Mouse (Mus musculus) inflammation-experienced regulatory T-cells, adult 6 months (primary cell): Measurements from ENCODE around the gene Prr19. TPM values are rescaled to one million over a fixed set of nuclear protein-coding genes. Genes with fewer than 3 reads are reported as not detected.

Experiments
- ATAC-seq: one replicate; pipeline ENCODE4 v1.8.0; 2017
- polyA plus RNA-seq, 3 experiments: library from polyadenylated mRNA; unstranded; fragments of 100-300 nt; shearing (Covaris generic); gene quantifications; one replicate each; pipeline ENCODE4 v1.2.1; 2017

Gene Prr19
- polyA plus RNA-seq, 3 experiments from 2014 or later, result not detected

DNA sequence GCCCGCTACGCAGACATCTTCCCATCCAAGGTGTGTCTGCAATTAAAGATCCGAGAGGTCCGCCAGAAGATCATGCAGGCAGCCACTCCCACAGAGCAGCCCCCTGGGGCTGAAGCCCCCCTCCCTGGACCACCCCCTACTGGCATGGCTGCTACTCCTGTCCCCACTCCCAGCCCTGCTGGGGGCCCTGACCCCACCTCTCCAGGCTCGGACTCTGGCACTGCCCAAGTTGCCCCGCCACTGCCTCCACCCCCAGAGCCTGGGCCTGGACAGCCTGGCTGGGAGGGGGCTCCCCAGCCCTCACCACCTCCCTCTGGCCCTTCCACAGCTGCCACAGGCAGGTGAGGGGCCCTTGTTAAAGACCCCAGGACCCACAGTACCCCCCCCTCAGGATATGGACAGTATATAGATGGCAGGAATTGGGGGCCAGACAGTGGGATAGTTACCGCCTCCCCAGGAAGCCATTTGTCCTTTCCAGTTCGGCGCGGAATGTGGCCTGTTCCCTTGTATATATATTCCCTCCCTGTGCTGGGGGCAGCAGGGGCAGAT, 7.9 kb upstream of the Prr19 start:
- ATAC-seq, result no peak

DNA sequence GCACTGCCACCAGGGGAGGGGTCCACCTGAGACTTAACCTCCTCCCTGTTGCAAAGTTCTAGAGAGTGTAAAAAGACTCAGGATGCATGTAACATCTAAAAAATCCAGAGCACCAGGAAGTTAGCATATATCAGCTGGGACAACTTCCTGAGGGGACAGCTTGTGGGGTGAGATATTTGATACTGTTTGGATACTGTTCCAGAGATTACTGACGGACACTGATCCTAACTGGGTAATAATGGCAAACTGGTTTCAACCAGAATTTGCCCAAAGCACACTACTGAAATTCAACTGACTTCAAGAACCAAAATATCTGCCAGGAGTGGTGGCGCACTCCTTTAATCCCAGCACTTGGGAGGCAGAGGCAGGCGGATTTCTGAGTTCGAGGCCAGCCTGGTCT, 6.7 kb upstream of the Prr19 start:
- ATAC-seq, result no peak

DNA sequence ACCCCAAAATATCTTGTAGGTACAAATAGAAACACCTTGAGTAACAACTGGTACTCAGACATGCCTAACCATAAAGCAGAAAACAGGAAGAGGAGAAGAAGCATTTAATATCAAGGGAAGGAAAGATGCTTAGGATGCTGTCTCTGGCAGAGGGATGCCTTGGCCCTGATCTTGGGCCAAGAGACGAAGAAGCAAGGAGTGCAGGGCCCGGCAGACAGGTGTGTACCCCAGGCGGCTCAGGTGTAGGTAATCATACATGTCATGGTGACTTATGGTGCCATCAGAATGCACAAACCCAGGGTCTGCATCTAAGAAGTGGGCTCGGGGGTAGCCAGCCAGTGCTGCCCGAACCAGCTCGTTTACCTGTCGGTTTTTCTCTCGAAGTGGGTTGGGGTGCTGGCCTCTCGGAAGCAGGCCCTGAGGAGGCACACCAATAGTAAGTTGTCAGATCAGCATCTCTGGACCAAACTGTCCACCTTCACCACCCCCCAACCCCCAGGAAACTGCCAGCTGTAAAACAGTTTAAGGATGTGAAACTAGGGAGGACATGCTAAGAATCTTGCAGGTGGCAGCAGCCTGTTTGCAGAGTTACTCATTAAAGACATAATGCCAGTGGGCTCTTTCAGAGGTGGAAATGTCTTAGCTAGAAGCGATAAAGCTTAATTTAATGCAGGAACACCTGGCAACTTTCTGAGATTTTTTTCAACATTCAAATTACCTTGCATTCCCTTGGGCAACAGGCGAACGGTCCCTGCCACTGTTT, 6.1 kb upstream of the Prr19 start:
- no peak for ATAC-seq

DNA sequence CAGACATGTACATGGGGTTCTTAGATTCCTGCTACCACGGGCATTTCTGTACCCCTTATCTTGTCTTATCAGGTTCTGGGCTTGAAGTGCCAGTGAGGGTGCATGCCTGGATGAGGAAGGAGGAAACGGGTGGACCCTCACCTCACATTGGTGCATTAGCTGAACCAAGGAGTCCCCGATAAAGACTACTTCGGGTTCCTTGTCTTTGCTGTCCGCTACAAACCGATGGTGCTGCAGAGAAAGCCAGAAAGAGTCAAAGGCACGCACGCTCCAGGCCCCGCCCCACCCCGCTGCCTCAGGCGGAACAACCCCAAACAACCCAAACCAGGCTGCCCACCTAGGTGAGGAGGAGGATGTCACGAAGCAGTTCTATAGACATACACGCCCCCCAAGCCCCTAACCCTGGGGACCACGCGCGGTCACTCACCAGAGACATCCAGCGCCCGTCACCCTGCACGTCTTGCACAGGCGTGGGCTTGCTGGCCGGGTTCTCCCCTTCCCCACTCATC, 4.2 kb upstream of the Prr19 start:
- peak; percentile 60 for ATAC-seq

DNA sequence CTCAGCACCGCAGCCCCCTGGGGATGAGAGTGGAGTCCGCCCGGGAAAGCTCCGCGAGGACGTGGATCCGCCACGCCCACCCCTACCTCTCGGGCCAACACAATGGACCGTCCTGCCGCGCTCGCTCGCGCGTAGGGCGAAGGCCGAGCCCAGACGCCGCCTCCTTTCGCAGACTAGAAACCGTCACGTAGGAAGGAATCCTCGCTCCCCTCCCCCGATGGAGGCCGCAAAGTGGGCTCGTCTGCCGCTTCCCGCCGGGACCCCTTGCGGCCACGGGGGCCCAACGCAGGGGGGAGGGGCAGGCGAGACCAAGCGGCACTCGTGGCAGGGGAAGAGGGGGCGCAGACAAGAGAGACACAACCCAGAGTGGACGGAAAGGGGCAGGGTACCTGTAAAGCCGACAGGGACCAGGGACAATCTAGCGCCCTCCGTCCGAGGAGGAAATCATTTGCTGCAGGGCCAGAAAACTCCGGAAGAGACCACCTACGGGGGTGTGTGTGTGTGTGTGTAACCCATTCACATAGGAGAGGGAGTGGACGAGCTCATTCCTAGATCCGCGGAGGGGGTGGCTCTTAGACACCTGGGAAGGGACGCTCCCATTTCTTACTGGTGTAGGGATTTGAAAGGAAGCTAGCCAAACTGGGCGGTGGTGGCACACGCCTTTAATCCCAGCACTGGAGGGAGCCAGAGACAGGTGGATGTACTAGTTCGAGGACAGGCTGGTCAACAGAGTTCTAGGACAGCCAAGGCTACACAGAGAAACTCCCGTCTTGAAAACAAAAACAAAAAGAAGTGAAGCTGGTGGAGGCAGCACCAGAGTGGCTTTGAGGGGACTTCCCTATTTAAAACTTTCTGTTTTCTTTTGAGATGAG, 3.5 kb upstream of the Prr19 start, which contains the start of gene Pafah1b3:
Pafah1b3 (minus strand) TSS at position 533 of the 872 bp plus-strand sequence.
- peak; percentile 68 for ATAC-seq

DNA sequence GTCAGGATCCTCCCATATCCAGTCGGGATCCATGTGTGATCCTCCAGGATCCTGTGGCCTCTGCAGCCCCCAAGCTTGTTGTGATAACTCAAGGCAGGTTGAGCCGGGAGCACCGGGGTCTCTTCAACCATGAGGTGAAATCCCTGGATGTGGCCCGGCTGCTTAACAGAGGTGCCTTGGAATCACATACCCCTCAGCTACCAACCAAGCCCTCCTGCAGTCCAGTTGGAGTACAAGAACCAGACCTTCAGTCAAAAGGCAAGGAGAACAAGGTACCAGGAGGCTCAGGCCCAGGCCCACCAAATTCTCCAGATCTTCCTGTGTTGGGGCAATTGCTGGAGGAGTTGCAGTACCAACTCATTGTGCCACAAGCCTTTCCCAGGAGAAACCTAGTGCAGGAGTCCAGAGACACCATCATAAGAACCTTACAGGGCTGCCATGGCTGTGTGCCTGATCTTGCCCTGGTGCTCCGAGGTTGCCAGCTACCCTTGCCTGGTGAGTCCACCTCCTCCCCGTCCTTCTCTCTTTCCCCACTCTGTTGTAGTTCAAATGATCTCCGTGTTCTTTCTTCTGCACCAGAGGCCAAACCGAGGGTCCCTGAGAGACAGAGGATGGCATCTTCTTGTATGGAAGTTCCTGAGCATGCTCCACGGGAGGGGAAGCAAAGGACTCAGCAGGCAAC, 1.9 kb downstream of the Prr19 start:
- ATAC-seq, result no peak

DNA sequence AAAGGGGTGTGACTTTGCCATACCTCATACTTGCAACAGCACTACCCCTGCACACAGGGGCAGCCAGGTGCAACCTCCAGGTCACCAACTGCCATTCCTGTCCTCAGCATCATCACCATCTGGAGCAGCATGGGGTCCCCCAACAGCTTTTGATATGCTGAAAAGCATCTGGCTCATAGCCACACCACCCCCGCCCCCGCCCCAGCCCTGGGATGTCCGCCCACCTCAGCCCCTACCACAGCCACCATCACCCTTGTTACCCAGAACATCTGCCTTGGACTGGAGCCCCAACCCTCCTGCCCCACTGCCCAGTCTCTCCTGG, 2.4 kb downstream of the Prr19 start:
- ATAC-seq, result no peak

DNA sequence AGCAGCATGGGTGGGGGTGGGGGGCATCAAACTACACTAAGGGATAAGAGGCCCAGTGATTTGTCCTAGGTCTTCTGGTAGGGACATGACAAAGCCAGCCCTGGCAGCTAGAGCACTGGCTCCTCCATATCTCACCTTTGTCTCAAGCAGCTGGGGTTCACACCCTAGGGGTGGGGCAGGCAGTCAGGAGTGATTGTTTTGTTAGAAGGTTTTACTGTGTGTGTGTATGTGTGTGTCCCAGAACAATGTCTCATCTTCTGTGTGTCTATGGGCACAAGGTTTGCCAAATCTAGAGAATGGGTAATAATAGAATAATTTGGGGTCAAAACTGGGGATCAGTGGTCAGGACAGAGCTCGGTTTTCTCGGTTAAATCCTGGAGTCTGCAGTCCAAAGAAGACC, 4.3 kb downstream of the Prr19 start:
- no peak for ATAC-seq

DNA sequence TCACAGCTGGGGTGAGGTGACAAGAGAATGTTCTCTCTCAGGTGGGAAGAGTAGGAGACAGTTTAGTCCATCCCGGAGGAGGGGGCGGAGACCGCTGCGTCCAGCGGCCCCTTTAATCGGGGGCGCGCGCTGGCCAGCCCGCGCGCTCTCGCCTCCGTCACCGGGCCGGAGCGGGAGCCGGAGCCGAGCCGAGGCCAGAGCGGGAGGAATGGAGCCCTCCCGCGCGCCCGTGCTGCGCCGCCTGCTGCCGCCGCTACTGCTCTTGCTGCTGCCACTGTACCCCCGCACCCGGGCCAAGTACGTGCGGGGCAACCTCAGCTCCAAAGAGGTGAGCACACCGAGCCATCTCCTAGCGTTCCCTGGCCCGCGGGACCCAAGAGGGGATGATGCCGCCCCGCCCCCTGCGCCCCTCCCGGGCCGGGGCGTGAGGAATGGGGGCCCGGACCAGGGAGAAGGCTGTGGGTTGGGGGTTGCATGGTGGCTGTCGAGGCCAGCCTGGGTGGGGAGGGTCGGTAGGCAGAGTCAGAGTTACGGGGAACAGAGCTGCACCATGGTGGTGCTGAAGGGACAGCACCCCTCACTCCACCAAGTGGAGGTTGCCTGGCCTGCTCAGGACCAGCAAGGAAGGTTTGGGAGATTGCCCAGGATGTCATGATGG, 4.9 kb downstream of the Prr19 start, which contains the start of gene Tmem145:
Tmem145 (plus strand) TSS at position 151 of the 658 bp plus-strand sequence.
- ATAC-seq, result no peak

DNA sequence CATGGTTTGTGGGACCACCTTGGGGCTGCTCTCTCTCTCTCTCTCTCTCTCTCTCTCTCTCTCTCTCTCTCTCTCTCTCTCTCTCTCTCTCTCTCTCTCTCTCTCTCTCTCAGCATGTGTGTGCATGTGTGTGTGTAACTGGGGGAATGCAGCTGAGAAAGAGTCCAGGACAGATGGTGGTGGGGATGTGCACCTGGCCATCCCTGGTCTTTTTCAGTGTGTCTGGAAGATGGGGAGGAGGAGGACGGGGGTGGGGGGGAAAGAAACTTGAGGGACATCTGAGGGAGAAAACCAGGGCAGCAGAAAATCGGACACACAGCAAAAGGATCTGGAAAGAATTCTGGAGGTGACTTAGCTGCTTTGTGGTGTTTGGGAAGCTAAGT, 5.4 kb downstream of the Prr19 start:
- no peak for ATAC-seq

DNA sequence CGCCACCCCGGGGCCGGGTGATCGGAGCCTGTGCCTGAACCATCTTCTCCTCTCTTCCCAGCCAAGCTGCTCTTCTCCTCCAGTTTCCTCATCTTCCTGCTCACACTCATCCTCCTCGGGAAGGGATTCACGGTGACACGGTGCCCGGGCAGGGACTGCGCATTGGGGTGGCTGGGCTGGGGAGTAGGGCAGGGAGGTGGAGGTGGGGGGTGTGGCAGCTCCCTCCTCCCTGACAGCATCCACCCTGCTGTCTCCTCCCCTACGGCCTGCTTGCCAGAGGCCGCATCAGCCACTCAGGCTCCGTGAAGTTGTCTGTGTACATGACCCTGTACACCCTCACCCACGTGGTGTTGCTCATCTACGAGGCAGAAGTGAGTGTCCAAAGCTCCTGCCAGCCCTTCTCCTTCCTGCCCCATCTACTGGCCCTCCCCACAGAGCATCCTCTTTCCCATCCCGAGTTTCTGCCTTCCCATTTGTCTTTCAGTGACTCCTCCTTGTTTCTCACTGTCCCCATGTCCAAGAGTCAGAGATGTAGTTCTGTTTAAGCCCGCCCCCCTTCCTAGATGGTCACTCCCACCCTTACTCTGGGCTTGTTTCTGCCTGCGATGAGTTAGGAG, 7.6 kb downstream of the Prr19 start:
- no peak for ATAC-seq

DNA sequence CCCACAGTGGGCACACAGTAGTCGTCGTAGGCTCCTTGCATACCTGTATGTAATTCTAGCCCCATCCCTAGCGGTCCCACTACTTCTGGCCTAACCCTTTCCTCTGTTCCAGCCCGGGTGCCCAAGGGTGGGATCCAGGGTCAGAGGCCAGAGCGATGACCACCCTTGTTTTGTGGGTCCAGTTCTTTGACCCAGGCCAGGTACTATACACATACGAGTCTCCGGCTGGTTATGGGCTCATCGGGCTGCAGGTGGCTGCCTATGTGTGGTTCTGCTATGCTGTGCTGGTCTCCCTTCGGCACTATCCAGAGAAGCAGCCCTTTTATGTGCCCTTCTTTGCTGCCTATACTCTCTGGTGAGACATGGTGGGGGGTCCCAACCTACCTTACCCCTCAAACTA, 8.2 kb downstream of the Prr19 start:
- ATAC-seq, result no peak

DNA sequence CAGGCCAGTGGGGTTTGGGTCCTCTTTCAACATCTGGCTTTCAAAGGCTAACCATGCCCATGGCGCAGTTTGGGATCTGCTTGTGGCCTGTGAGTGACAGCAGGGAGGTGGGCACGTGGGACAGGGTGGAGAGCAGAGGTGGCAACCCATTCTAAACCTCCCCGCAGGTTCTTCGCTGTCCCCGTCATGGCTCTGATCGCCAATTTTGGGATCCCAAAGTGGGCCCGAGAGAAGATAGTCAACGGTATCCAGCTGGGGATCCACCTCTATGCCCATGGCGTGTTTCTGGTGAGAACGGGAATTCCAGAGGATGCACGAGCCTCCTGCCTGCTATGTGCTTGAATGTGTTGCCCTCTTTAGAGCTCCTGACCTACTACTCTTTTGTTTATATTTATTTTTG, 10.0 kb downstream of the Prr19 start:
- no peak for ATAC-seq

DNA sequence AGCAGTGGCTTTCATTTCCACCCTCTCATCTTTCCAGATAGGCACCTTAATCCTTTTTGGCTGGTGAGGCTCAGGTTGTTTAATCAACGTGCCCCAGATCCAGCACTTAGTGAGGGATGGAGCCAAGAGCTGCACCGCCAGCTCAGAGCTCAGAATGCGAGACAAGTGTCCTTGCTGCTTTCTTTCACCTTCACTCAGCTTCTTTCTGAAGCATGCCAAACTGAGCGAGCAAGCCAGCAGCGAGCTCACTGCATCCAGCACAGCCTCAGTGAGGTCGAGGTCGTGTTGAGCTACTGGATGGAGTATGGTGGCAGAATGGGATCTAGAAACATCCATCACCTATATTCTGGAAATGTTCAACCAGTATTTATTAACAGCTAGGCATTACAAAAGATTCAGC, 12.1 kb downstream of the Prr19 start:
- ATAC-seq, result no peak

DNA sequence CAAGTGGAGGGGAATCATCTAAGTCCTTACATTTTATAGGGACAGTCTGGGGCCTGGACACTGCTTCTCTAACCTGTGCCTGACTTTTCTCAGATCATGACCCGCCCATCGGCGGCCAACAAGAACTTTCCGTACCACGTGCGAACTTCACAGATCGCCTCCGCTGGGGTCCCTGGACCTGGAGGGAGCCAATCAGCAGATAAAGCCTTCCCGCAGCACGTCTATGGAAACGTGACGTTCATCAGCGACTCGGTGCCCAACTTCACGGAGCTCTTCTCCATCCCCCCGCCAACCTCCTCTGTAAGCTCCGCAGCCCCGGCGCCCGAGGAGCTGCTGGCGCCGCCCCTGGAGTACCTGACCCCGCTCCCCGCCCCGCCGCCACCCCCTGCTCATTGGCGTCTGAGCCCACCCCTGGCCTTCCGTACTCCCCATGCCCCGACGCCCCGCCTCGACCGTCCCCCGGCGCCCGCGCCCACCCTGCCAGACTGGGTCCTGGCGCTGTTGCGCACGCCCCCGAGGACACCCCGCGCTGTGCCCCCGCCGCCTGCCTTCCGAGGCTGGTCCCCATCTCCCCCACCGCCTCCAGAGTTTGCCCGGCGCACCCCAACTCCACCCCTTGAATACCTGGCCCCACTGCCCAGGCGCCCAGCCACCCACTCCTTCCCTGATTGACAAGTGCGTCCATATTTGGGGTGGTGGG, 13.5 kb downstream of the Prr19 start:
- no peak for ATAC-seq

DNA sequence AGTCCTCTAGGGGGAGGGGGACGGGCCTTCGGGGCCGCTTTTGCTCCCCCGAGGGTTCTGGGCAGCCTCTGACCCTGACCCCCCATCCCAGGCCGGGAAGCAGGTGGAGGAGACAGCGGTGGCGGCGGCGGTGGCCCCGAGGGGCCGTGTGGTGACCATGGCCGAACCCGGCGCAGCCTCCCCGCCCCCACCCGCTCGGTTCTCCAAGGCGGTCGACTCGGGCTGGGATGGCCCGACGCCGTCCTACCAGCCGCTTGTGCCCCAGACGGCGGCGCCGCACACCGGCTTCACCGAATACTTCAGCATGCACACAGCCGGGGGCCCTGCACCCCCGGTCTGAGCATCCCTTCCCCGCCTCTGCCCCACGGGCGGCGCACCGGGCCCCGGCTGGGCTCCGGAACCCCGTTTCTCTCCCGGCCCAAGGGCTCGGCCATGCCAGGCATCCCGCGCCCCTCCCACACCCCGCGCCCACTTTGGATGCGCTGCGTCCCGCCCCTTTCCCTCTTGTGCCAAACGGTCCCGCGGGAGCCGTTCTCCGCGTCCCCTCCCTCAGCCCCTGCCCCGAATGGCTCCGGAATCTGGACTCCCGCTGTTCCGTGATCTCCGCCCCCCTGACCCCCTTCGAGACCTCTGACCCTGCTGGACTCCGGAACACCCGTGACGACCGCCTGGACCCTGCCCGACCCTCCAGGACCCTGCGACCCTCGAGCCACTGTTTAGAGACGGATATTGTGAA, 14.3 kb downstream of the Prr19 start:
- no peak for ATAC-seq

DNA sequence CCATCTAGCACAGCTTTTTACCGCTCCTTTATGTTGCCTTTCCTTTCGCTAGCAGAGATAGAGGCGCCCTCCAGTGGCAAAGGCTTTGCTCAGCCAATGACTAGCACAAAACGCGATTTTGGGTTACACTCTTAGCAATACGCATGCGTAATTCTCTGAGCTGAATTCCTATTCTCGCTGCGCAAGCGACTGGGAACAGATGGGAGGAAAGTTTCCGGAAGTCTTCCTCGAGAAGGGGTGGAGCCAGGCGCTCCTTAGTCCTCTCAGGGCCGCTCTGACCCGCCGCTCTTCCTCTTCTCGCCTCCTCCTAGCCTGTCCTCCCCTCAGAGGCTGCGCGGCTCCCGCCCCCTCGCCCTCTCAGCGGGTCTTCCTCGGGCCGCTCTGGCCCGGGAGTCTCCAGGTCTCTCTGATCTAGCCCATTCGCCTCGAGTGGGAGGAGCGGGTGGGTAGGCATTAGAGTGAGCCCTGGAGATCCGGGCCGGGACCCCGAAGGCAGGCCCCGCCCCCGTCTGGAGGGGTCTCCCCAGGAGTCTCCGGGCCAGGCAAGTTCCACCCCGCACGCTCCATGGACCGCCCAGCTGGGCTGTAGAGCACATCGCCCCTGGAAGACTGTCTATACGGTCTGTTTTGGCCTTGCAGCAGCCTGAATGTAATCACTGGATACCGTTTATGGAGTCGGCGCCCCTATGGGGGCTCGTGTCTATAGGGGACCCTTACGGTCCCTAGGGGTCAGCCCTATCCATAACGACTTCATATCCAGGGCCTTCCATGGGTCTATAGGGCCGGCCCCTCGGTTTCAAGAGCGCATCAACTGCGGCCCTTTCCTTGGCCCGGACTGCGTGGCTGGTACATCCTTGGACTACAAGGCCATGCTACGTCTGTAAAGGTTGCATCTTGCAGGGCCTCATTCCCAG, 15.6 kb downstream of the Prr19 start, which contains the start of gene Megf8:
Megf8 (plus strand) TSS at position 633 of the 914 bp plus-strand sequence.
- ATAC-seq, result peak; percentile 88

DNA sequence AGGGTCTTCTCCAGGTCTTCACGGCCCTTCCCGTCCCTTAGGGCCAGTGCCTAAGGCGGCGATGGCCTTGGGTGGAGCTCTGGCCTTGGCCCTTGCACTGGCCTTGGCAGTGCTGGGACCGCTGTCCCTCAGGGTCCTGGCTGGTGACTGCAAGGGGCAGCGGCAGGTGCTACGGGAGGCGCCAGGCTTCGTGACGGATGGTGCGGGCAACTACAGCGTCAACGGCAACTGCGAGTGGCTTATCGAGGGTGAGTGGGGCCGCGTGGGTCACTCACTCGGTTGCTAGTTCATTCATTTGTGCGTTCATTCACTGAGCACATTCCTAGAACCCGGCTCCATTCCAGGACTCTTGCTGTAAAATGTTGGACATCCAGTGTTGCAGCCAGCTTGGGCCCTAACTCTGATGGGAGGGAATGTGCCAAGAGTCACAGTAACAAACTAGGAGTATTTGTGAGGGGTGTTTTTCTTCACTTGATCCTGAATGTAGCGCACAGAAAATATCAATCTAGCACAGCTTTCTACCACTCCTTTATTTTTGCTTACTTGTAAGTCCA, 16.3 kb downstream of the Prr19 start:
- no peak for ATAC-seq

DNA sequence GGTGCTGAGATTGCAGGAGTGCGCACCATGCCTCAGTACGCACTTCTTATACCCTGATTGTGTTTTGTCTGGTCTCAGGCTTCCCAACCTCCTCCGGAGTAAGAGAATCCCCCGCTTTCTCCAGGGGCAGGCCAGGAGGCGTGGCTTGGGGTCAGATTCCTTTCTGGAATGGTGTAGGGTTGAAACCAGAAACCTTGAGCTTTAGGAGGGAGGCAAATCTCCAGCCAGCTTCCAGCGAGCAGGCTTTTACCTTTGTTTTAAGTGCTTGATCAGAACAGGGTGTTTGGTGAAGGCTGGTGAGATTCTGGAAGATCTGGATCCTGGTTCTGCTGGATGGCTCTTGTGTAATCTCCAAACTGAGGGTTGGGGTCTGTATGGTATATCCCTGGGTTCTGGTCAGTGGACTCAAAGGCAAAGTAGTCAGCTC, 20.9 kb downstream of the Prr19 start:
- ATAC-seq, result no peak
